Mouse (Mus musculus): ENCODE results near the gene Herc2.
"Not testable (repeated sequence)": the region's sequence is repeated elsewhere in the genome, so short reads cannot be mapped to it uniquely, and the experiment has no call there.

The Herc2 gene

DNA sequence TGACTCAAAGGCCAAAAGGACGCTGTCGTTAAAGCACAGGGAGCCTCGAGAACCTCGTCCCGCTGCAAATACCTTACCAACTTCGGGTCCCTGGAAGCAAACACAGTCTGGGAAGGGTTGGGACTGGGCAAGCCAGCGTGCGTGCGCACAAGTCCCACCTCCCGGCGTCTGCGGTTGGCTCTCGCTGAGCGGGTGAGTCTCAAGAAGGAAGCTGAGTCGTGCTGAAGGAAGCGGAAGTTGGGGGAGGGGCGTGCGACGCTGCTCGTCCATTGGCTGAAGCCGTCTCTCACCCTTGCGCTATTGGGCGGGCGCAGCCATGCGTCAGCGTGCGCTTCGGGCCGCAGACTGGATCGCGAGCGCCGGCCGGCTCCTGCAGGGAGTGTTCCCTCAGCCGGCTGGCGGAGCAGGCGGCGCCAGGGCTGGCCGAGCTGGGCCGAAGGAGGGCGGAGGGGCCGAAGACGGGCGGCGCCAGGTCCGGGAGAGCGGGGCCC is at the start of gene Herc2:
Gene Herc2, plus strand, starts transcription at position 366 of the 491 bp plus-strand sequence.
- in situ Hi-C loops (cut with MboI, MseI), result loop anchor here in 1 of 2 experiments (10.0 kb wide), 1 partner anchor 1295 kb away; no protein-coding TSS in a partner anchor

GRCm38 (mm10) chr7:56010318-56011017 is 39.5 kb upstream of the Herc2 start:
- in situ Hi-C loops (cut with MboI, MseI), result no loop called here

DNA sequence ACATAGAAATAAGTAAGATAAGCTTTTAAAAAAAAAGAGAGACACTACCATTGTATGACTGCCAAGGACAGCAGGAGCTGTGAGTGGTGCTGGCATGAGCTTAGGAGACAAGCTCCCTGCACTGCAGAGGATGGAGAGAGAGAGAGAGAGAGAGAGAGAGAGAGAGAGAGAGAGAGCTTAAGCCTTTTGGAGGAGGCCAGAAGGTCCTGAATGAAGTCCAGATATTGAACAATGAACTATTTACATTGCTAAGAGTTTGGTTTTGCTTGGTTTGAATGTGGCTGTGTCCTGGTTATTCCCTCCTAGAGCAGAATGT is 39.0 kb upstream of the Herc2 start:
- in situ Hi-C loops (cut with MboI, MseI), result no loop called here

DNA sequence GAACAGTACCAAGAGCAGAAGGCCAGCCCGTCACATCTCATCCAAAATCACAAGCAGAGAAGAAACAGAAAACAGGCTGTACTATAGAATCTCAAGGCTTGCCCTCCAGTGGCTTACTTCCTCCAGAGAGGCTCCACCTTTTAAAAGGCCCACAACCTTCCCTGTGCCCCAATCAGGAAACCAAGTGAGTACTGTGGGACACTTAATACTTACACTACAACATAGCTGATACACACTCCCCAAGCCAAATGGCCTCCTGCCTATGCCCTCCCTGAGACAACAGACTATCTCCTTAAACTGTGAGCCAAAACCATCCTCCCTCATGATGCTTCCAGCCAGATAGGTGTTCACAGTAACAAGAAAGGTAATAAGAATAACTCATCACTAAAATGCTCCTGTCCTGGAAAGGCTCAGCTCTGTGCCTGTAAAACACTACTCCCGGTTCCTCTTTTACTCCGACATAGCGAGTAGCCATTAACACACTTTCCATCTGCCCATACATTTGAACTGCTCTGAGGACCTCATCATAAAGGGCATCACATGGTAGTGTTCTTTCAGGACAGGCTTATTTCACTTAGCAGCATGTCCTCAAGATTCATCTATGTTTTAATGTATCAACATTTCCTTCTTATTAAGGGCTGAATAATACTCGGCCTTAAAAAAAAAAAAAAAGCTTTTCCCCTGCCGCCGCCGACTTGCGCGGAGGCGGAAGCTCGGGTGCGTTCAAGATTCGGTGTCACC is 36.6 kb upstream of the Herc2 start:
- in situ Hi-C loops (cut with MboI, MseI), result no loop called here

GRCm38 (mm10) chr7:56014002-56014702 is 35.8 kb upstream of the Herc2 start:
- in situ Hi-C loops (cut with MboI, MseI), result not testable (repeated sequence)

GRCm38 (mm10) chr7:56015172-56015571 is 34.8 kb upstream of the Herc2 start:
- in situ Hi-C loops (cut with MboI, MseI), result no loop called here

DNA sequence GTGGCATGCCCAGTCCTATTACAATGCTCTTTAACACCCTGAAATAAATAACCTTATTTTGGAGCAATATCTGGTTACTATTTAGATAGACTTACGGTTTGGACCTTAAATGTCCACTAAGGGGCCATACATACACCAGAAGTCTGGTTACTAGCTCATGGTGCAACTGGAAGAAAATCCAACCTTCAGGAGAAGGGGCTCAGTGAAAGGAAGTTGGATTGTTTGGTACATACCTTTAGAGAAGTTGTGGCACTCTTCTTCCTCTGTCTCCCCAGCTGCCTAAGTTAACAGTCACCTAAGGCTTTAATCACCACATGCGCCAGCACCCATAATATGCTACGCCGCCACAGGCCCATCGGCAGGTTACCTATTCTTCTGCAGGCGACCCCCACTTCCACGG is 34.2 kb upstream of the Herc2 start:
- in situ Hi-C loops (cut with MboI, MseI), result no loop called here

DNA sequence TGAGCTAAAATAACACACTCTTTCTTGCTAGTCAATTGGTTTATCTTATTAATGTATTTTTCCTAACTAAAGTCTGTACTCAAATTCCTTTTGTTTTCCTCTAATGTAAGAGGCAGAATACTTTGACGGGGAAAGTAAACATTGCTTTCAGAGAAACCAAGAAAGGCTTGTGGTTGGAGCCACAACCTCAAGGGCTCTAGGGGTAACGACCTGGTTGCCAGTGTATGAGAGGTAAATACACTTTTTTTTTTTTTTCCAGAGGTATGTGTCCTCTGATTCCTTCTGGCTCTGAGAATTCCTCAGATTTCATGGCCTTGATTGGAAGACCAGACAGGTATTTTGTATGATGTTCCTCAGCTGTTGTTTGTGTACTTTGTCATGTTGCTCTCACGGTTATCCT is 32.2 kb upstream of the Herc2 start:
- in situ Hi-C loops (cut with MboI, MseI), result no loop called here

DNA sequence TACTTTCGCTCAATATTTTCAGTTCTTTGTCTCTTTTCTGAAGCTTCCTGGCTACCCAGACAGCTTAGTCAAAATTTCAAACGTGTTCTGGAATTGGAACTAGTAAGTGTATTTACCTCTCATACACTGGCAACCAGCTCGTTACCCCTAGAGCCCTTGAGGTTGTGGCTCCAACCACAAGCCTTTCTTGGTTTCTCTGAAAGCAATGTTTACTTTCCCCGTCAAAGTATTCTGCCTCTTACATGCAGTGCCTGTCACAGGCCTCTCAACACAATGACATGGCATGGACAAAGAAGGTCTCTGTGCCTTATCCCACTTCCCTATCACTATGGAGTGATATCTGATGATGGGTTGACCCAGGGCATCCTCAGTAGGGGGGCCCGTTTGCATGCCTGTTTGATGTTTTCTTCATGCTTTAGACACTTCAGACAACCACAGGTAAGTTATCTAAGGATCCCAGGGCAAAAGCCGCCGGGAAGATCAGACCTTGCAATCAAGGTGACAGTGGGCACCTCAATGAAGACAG is 31.5 kb upstream of the Herc2 start:
- in situ Hi-C loops (cut with MboI, MseI), result no loop called here

GRCm38 (mm10) chr7:56018972-56019929 is 30.7 kb upstream of the Herc2 start:
- in situ Hi-C loops (cut with MboI, MseI), result no loop called here

DNA sequence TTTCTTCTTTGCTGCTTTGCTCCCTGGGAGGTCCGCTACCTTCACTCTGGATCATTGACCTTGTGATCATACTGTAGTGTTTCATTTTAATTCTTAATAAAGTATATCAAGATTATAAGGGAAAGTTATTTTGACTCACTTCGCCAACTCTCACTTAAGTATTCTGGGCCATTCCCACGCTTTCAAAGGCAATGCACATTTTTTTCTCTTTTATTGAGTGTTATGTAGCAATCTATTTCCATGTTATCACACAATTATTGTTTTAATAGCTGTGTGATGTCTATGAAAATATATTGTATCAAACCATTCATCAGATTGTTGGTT is 30.1 kb upstream of the Herc2 start, which contains the start of gene Nipa1:
Gene Nipa1, minus strand, starts transcription at position 25 of the 324 bp plus-strand sequence.
- in situ Hi-C loops (cut with MboI, MseI), result no loop called here

DNA sequence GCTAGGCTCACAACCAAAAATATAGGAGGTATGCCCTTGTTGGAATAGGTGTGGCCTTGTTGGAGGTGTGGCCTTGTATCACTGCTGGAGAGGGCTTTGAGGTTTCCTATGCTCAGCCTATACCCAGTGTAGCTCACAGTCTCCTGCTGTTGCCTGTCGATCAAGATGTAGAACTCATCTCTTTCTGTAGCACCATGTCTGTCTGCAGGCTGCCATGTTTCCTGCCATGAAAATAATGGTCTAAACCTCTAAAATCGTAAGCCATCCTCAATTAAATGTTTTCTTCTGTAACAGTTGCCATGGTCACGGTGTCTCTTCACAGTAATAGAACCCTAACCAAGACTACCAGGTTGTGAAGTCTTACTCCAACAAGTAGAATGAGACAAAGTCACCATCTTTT is 26.4 kb upstream of the Herc2 start:
- in situ Hi-C loops (cut with MboI, MseI), result no loop called here

- in situ Hi-C loops (cut with MboI, MseI), result loop anchor here (5.0 to 10.0 kb wide), 3 partner anchors 50 to 1288 kb away; no protein-coding TSS in a partner anchor
These were observed 7.6 kb upstream of the Herc2 start for GRCm38 (mm10) chr7:56042353-56042752.

GRCm38 (mm10) chr7:56043577-56044266 is 6.3 kb upstream of the Herc2 start:
- in situ Hi-C loops (cut with MboI, MseI), result loop anchor here (5.0 to 10.0 kb wide), 3 partner anchors 51 to 1289 kb away; no protein-coding TSS in a partner anchor

DNA sequence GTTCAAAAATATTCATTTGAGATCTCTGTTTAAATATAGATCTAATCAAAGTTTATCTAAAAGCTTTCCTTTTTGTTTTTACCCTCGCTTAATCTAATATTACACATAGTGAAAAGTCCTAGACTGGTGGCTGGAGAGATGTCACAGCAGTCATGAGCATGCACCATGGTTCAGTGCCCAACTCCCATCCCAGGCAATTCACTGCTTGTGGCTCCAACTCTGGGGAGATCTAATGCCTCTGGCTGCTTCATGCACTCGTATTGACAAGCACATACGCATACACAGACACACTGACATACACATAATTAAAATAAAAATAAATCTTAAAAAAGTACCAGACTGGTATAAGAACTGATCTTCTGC is 5.7 kb upstream of the Herc2 start:
- in situ Hi-C loops (cut with MboI, MseI), result loop anchor here (5.0 to 10.0 kb wide), 3 partner anchors 52 to 1289 kb away; no protein-coding TSS in a partner anchor

DNA sequence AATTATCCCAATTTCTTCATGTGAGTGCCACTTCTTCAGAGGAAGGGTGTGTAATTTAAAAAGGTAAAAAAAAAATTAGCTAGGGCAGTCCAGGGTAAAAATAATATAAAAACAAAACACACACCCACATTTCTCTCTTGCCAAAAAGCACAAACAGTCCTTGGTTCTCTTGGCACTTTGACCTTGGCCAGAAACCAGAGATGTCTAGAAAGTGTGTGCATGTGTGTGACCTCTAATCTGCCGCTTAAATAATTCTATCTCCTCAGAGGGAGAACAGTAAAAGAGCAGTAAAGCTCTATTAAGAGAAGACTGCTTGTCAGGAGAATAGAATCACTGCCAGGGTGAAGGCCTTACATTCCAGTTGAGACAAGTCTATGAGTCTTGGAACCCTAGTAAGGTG is 2.8 kb upstream of the Herc2 start:
- in situ Hi-C loops (cut with MboI, MseI), result loop anchor here in 1 of 2 experiments (10.0 kb wide), 1 partner anchor 1292 kb away; no protein-coding TSS in a partner anchor

DNA sequence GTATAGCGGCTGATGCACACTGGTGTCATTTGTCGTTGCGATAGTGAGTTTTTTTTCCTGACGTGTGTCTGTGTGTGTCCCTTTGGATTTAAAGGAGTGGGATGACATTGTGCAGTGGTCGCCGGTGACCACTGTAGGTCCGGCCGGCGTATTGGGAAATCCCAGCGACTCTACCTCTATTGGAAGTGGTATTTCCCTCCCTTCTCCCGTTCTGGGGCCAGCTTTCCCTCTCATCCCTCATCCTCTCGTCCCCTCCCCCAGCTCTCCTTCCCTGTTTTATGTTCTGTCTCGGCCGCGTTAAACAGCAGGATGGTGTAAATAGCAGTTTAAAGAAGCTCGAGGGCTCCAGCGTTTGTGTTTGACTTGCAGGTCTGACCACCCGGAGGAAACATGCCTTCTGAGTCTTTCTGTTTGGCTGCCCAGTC is 503 bp downstream of the Herc2 start:
- in situ Hi-C loops (cut with MboI, MseI), result no loop called here

- in situ Hi-C loops (cut with MboI, MseI), result no loop called here
These were observed 3.0 kb downstream of the Herc2 start for GRCm38 (mm10) chr7:56052996-56053395.

- in situ Hi-C loops (cut with MboI, MseI), result no loop called here
These were observed 5.3 kb downstream of the Herc2 start for GRCm38 (mm10) chr7:56055338-56055737.

- in situ Hi-C loops (cut with MboI, MseI), result no loop called here
These were observed 14.9 kb downstream of the Herc2 start for GRCm38 (mm10) chr7:56064876-56065275.

Data from T-helper 17 cell (primary cell).